Mouse (Mus musculus): ENCODE measurements around the gene Prm3.

DNA sequence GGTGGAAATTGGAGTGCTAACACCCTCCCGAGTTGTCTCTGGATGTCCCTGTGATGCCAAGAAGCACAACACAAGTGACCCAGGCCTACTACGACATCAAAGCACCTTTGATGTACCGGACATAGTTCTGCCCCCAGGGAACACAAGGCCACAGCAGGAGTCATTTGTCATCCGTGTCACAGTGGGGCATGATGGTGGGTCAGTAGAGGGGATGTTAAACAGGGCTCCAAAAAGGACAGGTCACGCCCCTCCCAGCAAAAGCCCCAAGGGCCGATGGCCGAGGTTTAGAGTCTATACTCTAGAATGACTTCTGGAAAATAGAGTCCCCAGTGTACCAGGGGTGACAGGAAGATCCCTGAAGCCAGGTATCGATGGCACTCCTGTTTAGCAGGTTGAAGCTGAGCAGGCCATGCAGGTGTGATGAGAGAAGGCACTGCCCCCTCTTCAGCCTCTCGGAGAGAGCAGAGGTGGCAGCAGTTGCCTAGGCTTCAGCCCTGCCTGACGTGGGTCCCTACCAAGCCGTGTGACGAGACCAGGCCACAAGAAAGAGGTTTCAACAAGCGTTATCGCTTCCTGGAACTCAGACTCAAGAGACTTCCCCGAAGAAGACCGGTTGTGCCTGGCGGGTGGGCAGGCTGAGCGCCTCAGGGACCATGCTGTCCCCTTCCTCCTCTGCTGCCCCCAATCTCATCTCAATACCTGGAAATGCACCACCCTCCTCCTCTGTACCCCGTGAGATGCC lies 18.8 kb downstream of the Prm3 start:
- TF ChIP-seq POLR2A (IDR thresholded peaks at IDR 0.05; ENCODE audit: borderline replicate concordance, low read depth, low read length) (no peak), CTCF (IDR thresholded peaks at IDR 0.05; ENCODE audit: low read depth, low read length) (no peak)
